Mouse (Mus musculus) CD4-positive helper T cell, adult 2 months (primary cell): Measurements from ENCODE around the gene Irs4.

ENCODE experiments used
- DNase-seq: peaks from one replicate; pipeline ENCODE4 v3.0.0-alpha.2; 2012; ENCODE audit warnings: low read depth, missing footprints, low spot score

The Irs4 gene

GRCm38 (mm10) chrX:141724937-141725918 is at the start of gene Irs4:
TSS of gene Irs4 (minus strand) at chrX:141725263.
- DNase-seq = no peak

DNA sequence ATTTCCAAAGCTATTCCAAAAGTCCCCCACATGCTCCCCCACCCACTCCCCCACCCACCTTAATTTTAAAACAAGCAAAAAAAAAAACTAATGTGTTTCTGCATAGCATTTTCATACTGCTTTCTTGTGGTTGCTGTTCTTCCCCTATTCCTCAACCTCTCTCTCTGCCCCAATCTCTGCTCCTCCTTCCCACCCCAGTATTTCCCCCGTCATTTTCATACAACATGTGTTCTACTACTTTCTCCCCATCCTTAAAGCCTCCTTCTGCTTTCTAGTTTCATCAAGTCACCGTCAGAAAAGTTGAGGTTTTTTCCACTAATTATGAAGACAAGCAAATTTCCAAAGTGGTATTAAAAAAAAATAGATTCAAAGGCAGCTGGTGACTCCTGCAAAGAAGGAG is 25.3 kb upstream of the Irs4 start:
- no peak for DNase-seq

GRCm38 (mm10) chrX:141729570-141729969 is 4.5 kb upstream of the Irs4 start:
- no peak for DNase-seq

DNA sequence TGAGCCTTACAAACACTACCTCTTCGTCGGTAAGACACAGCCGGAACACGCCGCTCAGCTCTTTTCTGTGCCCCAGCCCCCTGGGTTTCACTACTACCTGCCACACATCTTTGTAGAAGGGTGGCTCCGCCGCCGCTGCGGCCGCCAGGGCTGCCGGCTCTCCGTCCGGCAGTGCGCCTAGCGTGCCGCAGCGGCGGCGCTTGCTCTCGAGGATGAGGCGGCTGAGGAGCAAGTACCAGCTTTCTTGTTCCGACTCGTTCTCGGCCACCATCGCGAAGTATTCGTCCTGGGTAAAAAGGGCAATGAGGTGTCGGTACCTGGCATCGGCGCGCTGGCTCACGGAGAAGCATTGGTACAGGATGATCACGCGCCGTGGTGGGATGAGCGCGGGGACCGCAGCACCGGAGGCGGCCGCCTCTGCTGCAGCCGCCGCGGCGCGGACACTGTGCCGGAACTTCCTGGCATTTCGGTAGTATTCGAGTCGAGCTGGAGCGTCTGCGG is 622 bp downstream of the Irs4 start:
- DNase-seq = no peak

GRCm38 (mm10) chrX:141723936-141724335 is 1.1 kb downstream of the Irs4 start:
- no peak for DNase-seq

GRCm38 (mm10) chrX:141721725-141722124 is 3.3 kb downstream of the Irs4 start:
- no peak for DNase-seq
